Mouse (Mus musculus): Measurements from ENCODE around the gene Uspl1. TPM values are rescaled to one million over a fixed set of nuclear protein-coding genes. Genes with fewer than 3 reads are reported as not detected.

Uspl1 gene
- total RNA-seq, 2 experiments from 2014 or later: 19.1 to 23.6 TPM

- intact Hi-C loops (cut with DNase I): no loop called here
- no peak for DNase-seq
Measured at GRCm38 (mm10) chr5:149205265-149205664, 21.1 kb downstream of the Uspl1 start.

GRCm38 (mm10) chr5:149206286-149206685 lies 22.1 kb downstream of the Uspl1 start:
- DNase-seq: no peak
- intact Hi-C loops (cut with DNase I): no loop called here

DNA sequence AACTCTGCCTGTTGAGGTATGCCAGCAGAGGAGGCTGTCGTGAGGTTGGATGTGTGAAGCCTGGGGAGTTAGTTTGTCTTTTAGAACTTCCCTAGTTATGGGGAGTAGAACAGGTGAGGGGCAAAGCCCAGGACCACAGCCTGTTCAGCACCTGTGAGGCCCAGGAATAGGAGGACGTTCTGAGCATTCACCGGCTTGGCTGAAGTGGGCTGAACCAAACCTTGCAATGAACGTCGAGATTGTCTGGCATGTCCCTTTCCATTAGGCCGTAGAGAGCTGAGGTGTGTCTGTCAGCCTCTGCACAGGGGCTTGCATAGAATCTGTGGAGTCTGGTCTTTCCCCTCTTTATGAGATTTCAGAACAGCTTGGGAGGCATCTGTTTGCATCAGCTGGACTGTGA lies 23.5 kb downstream of the Uspl1 start:
- intact Hi-C loops (cut with DNase I): no loop called here

GRCm38 (mm10) chr5:149208776-149209175 lies 24.6 kb downstream of the Uspl1 start:
- intact Hi-C loops (cut with DNase I): no loop called here
- DNase-seq: no peak

More for the DNA sequence above, 23.5 kb downstream of the Uspl1 start:
- DNase-seq: no peak

GRCm38 (mm10) chr5:149209328-149209727 lies 25.2 kb downstream of the Uspl1 start:
- intact Hi-C loops (cut with DNase I): no loop called here
- peak in 1 of 2 experiments; percentile 26 for DNase-seq

- intact Hi-C loops (cut with DNase I): loop anchor here (2.0 kb wide), 1 partner anchor 20 kb away; no protein-coding TSS in a partner anchor
- DNase-seq: no peak
Measured at GRCm38 (mm10) chr5:149211041-149211440, 26.9 kb downstream of the Uspl1 start.

DNA sequence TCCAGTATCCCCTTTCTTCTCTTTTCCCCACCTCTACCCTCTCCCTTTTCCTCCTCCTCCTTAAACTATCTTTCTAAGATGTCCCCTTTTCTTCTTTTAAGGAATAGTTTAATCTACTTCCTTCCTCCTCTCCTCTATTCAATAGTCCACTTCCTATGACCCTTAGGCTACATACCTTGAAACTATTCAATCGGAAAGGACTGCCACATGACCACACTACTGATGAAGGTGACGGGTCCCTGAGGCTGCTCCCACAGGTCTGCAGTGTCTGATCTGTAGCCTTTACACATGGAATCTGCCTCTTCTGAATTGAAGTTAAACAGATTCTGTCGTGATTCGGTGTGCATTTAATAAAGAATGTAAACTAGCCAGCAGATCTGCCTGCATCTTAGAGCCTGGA lies 28.7 kb downstream of the Uspl1 start:
- DNase-seq: no peak
- intact Hi-C loops (cut with DNase I): no loop called here

- no peak for DNase-seq
- intact Hi-C loops (cut with DNase I): no loop called here
Measured at GRCm38 (mm10) chr5:149215540-149215939, 31.4 kb downstream of the Uspl1 start.

GRCm38 (mm10) chr5:149217524-149218357 lies 33.6 kb downstream of the Uspl1 start:
- intact Hi-C loops (cut with DNase I): no loop called here
- DNase-seq: no peak

DNA sequence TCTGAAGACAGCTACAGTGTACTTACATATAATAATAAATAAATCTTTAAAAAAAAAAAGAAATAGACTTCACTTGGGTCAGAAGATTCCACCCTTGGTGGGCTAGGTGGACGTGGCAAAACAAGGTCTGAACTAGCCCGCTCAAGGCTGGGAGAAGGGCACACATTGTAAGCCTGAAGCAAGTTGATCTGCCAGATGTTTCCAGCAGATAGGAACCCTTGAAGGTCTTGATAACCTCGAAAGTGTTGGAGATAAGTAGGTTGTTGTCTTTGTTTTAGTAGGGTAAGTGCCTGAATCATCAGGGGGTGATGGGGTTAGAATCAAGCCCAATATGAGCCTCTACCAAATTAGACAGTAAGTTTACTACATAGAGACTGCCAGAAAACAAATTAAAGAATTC lies 35.3 kb downstream of the Uspl1 start:
- intact Hi-C loops (cut with DNase I): no loop called here
- no peak for DNase-seq

- intact Hi-C loops (cut with DNase I): no loop called here
- DNase-seq: no peak
Measured at GRCm38 (mm10) chr5:149221355-149221754, 37.2 kb downstream of the Uspl1 start.

DNA sequence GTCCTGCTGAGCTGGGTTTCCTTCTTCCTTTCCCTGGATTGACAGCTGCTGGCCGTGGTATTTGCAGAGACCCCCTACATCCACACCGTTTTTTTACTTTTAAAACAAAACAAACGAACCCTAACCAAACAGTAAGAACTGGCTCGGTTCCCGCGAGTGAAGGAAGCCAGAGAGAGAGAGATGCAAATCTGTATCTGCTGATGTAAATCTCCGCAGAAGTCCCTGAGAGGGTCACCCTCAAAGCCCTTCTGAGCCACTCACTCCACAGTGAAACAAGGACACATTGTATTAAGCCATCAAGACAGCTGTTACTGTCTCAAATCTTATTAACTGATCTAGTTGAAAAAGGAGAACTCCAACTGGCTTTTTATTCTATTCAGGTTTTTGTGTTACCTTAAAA lies 40.5 kb downstream of the Uspl1 start:
- DNase-seq: no peak
- intact Hi-C loops (cut with DNase I): loop anchor here (5.0 kb wide), 1 partner anchor 172 kb away; no protein-coding TSS in a partner anchor

GRCm38 (mm10) chr5:149228700-149229618 lies 44.8 kb downstream of the Uspl1 start:
- intact Hi-C loops (cut with DNase I): loop anchor here (1.0 to 5.0 kb wide), 2 partner anchors 45 to 177 kb away; partner anchors contain the start of genes Hmgb1 and Uspl1
- peak; percentile 99 to 100 for DNase-seq

- peak in 1 of 2 experiments; percentile 28 for DNase-seq
- intact Hi-C loops (cut with DNase I): loop anchor here (5.0 kb wide), 1 partner anchor 177 kb away; no protein-coding TSS in a partner anchor
Measured at GRCm38 (mm10) chr5:149229619-149230339, 45.6 kb downstream of the Uspl1 start.

GRCm38 (mm10) chr5:149235002-149235401 lies 50.9 kb downstream of the Uspl1 start:
- intact Hi-C loops (cut with DNase I): no loop called here
- peak in 1 of 2 experiments; percentile 19 for DNase-seq

DNA sequence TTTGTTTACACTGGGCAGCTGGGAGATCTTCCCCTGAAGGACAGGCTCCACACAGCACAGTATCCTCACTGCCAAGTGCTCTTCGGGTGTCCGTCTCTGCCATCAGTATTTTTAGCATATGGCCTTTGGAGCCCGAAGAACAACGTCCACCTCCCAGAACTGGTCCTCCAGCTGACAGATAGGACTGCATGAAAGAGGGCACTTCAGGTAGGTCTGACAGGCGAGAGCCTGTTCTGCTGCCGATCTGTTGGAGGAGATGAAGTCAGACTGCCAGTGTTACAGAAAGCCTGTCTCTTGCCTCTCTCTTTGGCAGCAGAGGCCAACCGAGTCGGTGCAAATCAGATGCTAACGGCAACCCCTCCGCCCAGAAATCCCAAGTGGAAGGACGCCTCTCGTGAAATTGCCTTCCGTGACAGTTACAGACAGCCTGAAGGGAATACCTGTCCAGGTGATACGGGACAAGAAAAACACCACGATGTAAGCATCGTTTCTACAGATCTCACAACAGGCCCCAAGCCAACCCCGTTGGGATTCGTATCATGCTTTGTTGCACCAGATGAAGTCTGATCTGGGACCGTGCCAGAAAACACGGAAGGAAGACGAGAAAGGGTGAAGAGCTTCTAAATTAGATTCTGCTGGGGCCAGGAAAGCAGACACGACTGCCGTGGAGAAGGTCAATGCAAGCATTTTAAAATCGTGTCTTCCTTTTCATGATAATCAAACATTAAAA lies 53.2 kb downstream of the Uspl1 start:
- peak in 1 of 2 experiments; percentile 41 for DNase-seq

DNA sequence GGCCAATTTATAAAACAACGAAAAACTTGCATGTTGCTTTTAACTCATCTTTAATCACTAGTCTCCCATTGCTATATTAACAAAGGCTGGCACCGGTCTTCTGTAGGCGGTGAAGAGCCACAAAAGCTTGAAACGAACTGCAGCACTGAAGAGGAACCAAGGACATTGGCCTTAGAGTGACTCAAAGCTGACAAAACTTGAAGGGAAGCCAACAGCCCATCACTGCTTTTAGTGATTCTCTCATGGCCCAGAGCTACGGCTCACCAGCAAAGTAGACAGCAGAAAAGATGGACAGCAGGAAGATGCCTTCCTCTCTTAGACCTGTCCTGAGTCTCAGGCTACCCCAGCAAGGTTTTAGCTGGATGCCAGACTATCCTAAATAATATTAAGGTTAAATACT lies 58.3 kb downstream of the Uspl1 start:
- intact Hi-C loops (cut with DNase I): no loop called here
- no peak for DNase-seq

More for the DNA sequence above, 53.2 kb downstream of the Uspl1 start:
- intact Hi-C loops (cut with DNase I): no loop called here

DNA sequence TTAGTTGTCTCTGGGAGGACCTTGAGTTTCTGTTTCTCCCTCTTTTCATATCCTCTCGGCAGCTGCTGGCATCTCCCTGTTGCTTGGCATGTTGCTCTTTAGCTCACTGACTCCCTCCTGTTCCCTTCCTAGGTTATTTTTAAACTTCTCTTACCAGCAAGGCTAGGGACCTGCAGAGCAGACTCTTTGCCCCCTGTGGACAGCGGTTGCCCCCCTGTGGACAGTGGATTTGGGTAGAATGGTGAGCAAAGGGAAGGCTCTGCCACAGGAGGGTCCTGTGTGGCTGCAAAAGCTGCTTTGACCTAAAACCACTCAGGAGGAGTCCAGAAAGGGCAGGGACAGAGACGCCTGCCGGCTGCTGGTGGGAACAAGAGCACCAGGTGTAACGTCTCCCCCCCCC lies 58.9 kb downstream of the Uspl1 start:
- DNase-seq: peak; percentile 40 to 42
- intact Hi-C loops (cut with DNase I): no loop called here

- DNase-seq: no peak
- intact Hi-C loops (cut with DNase I): no loop called here
Measured at GRCm38 (mm10) chr5:149245391-149245964, 61.3 kb downstream of the Uspl1 start.
